Mouse (Mus musculus) intestine, embryonic 14.5 days (tissue): Measurements from ENCODE around the gene Fbrs. TPM values are rescaled to one million over a fixed set of nuclear protein-coding genes. Genes with fewer than 3 reads are reported as not detected.
"Not testable (repeated sequence)": the region's sequence is repeated elsewhere in the genome, so short reads cannot be mapped to it uniquely, and the experiment has no call there.

ENCODE experiments used
- ATAC-seq: fragments of 200-750 bp; cut with Nextera tagmentation; replicated peaks from 2 replicates; pipeline ENCODE4 v1.8.0; 2017; ENCODE audit warnings: low read depth, moderate number of reproducible peaks, moderate TSS enrichment, moderate library complexity; ENCODE audit not compliant: low FRiP score, low TSS enrichment
- DNase-seq: peaks from one replicate; pipeline ENCODE4 v3.0.0-alpha.2; 2018; ENCODE audit warnings: low spot score
- H3K27ac ChIP-seq: fragments of 300-500 bp; sonication (generic); 2 replicates; pipeline ENCODE4 v1.5.1; 2014; ENCODE audit warnings: low read depth, mild to moderate bottlenecking, control low read depth
- H3K27me3 ChIP-seq: fragments of 300-500 bp; sonication (generic); replicated peaks from 2 replicates; pipeline ENCODE4 v1.6.1; 2014; ENCODE audit warnings: low read length, control low read depth; ENCODE audit not compliant: control insufficient read depth, insufficient read depth
- H3K36me3 ChIP-seq: fragments of 300-500 bp; sonication (generic); 2 replicates; pipeline ENCODE4 v1.6.1; 2014; ENCODE audit warnings: low read length, control low read depth; ENCODE audit not compliant: control insufficient read depth, insufficient read depth
- H3K4me1 ChIP-seq: fragments of 300-500 bp; sonication (generic); replicated peaks from 2 replicates; pipeline ENCODE4 v1.6.1; 2014; ENCODE audit warnings: low read length, control low read depth, mixed read lengths; ENCODE audit not compliant: control insufficient read depth, insufficient read depth
- H3K4me2 ChIP-seq: fragments of 300-500 bp; sonication (generic); 2 replicates; pipeline ENCODE4 v1.6.1; 2014; ENCODE audit warnings: low read length
- H3K4me3 ChIP-seq: fragments of 300-500 bp; sonication (generic); 2 replicates; pipeline ENCODE4 v1.5.1; 2014; ENCODE audit warnings: low read depth, low read length, control low read depth, mixed read lengths
- H3K9ac ChIP-seq: fragments of 300-500 bp; sonication (generic); 2 replicates; pipeline ENCODE4 v1.6.1; 2014; ENCODE audit warnings: mild to moderate bottlenecking, low read length
- H3K9me3 ChIP-seq: fragments of 300-500 bp; sonication (generic); 2 replicates; pipeline ENCODE4 v1.6.1; 2016; ENCODE audit warnings: low read length, control low read depth; ENCODE audit not compliant: control insufficient read depth
- WGBS: fragments of 180-500 bp; shearing (Covaris S2); extraction: QIAGEN DNeasy Blood & Tissue Kit; methylation state at CpG from one replicate; pipeline ENCODE4 v1.1.7; 2014; 5-methylcytosine and 5-hydroxymethylcytosine counted together
- polyA plus RNA-seq: library from polyadenylated mRNA; unstranded; fragments of >200 nt; fragmentation: Nextera tagmentation; extraction: Ambion mirVana; gene quantifications from 2 replicates; pipeline ENCODE4 v1.2.1, GENCODE M21; 2014

The Fbrs gene
- polyA plus RNA-seq, 1 experiment from 2014 or later: 11.4 TPM

DNA sequence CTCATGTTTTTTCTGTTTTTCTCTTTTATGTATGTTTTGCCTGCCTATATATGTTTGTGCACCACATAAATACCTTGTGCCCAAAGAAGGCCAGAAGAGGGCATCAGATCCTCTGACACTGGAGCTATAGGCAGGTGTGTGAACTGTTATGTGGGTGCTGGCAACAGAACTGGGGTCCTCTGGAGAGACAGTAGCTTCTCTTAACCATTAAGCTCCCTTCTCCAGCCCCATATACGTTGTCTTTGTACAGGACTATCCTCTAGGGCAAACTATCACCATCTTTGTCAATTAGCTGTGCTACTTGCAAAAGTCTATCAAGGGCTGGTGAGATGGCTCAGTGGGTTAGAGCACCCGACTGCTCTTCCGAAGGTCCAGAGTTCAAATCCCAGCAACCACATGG is 29.3 kb downstream of the Fbrs start:
- no peaks in the 10 kb centered on the region for H3K9me3 ChIP-seq
- no peaks in the 10 kb centered on the region for H3K36me3 ChIP-seq
- 0 out of 2 replicates have a peak, but pooled peaks cover 2% of the 10 kb centered on the region for H3K4me1 ChIP-seq
- no peak overlapping the region for H3K4me2 ChIP-seq
- no peak for ATAC-seq
- H3K27me3 ChIP-seq: no peaks in the 10 kb centered on the region
- no peak for DNase-seq
- H3K27ac ChIP-seq: no peak overlapping the region
- 89% methylated on average over 3 of the region's 3 CpGs for WGBS
- no peak overlapping the region for H3K9ac ChIP-seq
- no peak overlapping the region for H3K4me3 ChIP-seq

DNA sequence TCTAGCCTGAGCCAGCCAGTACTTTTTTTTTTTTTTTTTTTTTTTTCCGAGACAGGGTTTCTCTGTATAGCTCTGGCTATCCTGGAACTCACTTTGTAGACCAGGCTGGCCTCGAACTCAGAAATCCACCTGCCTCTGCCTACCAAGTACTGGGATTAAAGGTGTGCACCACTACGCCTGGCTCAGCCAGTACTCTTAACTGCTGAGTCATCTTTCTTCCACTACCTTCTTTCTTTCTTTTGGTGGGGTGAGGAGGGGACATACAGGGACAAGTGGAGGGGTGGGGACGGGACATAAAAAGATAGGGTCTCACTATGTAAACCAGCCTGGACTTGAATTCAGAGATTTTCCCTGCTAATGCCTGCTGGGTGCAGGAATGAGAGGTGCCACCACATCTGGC is 30.8 kb downstream of the Fbrs start:
- H3K4me2 ChIP-seq, ATAC-seq, H3K4me3 ChIP-seq: not testable (repeated sequence)

DNA sequence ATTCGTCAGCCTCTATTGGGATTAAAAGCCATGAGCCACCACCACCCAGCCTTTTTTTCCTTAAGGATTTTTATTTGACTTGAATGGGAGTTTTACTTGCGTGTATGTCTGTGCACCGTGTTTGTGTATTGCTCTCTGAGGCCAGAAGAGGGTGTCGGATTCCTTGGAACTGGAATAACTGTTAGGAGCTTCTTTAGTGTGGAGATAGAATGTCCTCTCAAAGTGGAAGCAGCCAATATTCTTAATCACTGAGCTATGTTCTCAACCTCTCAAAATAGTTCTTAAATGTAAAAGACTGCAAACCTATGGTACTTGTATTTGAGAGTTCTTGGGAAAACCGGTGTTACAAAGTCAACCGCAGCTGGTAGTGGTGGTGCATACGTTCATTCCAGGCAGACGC is 32.2 kb downstream of the Fbrs start:
- Histone ChIP-seq H3K9ac (peak overlapping the region; percentile 96), H3K4me1 (peaks cover 8% of the 10 kb centered on the region; the same call in 1 of the 2 replicates), H3K4me3 (peak overlapping the region; percentile 59), H3K27me3 (no peaks in the 10 kb centered on the region), H3K36me3 (peaks cover 15% of the 10 kb centered on the region), H3K4me2 (peak overlapping the region; percentile 59), H3K9me3 (no peaks in the 10 kb centered on the region), H3K27ac (peak overlapping the region; percentile 99)
- DNase-seq (no peak), ATAC-seq (no peak)
- 37% methylated on average over 8 of the region's 8 CpGs for WGBS

More for the DNA sequence above, 30.8 kb downstream of the Fbrs start:
- not testable (repeated sequence) for H3K9ac ChIP-seq, H3K9me3 ChIP-seq, DNase-seq, H3K4me1 ChIP-seq, H3K27ac ChIP-seq, H3K36me3 ChIP-seq, H3K27me3 ChIP-seq
- 98% methylated on average over 3 of the region's 4 CpGs for WGBS

DNA sequence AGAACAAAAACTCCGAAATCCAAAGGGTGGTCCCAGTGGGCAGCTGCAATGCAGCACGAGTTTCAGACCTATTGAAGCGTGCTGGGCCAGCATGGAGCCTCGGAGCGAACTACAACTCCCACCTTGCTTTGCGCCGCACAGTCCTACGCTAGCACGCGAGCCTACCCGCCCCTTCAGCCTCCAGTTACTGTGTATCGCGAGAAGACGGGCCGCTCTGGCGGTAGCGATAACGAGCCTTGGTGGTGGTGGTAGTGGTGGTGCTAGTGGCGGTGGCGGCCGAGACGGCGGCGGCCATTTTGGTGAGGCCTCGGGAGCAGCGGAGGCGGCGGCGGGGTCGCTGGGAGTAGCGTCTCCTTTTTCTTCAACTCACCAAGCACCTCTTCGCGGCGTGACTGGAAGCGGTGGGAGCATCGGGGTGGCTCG is 32.8 kb downstream of the Fbrs start, which contains the start of gene Srcap:
Srcap (plus strand) TSS at position 176 of the 423 bp plus-strand sequence.
- no peaks in the 10 kb centered on the region for H3K27me3 ChIP-seq
- H3K36me3 ChIP-seq: peaks cover 21% of the 10 kb centered on the region
- WGBS: under 1% methylated on average over 35 of the region's 37 CpGs
- peaks cover 8% of the 10 kb centered on the region; the same call in 1 of the 2 replicates for H3K4me1 ChIP-seq
- peak within 1 kb of the TSS; percentile 59 for H3K4me2 ChIP-seq
- H3K9me3 ChIP-seq: no peaks in the 10 kb centered on the region
- peak within 1 kb of the TSS; percentile 99 for H3K27ac ChIP-seq
- DNase-seq: no peak
- H3K4me3 ChIP-seq: peak within 1 kb of the TSS; percentile 59
- ATAC-seq: peak; percentile 96
- peak within 1 kb of the TSS; percentile 96 for H3K9ac ChIP-seq

DNA sequence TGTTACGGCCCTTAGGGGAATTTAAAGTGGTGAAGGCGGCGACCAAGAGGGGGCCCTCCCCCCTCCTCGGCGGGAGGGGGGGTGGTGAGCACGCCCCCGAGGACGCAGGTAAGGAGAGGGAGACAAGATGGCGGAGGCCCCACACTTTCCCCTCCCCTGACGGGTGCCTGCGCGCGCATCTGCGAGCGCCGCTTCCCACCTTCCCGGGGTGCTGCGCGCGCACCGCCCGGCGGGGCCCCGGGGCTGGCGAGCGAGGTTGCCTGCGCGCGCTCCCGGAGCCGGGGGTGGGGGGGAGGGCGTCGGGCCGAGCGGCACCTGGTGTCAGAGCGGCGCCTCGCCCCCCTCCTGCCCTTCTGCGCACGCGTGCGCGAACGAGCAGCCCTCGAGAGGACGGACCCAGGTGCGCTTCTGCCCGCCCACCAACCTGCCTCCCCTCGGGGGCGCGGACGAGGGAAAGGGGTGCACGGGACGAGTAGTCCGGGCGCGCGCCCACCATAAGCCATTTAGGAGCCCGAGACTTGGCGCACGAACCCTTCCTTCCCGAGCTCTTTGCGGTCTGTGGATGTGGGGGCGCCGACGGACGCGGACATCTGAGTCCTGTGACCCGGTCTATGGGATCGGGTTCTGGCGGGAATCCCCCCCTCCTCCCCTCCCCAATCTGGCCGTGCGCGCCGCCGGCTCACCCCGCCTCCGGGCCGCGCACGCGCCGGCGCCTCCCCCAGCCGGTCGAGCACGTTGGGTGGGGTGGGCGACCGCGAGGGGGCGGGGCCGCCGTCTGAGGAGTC is 33.4 kb downstream of the Fbrs start:
- under 1% methylated on average over 67 of the region's 93 CpGs for WGBS
- peak; percentile 88 for ATAC-seq
- peak overlapping the region; percentile 58 for H3K4me2 ChIP-seq

DNA sequence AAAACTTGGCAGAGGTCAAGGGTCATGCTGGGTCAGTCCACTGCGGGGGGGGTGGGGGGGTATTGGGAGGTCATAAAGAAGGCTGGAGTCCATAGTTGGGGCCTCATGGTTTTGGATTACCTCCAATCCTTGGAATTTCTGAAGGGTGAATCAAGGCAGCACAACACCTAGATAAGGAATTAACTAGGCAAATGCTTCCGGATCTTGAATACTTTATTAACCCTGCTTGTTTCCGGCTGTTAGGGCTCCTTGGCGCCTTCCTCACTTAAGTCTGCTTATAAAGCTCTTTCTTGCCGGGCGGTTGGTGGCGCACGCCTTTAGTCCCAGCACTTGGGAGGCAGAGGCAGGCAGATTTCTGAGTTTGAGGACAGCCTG is 34.0 kb downstream of the Fbrs start:
- 27% methylated on average over 8 of the region's 8 CpGs for WGBS
- Histone ChIP-seq H3K27me3 (no peaks in the 10 kb centered on the region), H3K27ac (peak overlapping the region; percentile 99), H3K4me2 (peak overlapping the region; percentile 58), H3K4me3 (peak overlapping the region; percentile 59), H3K9ac (peak overlapping the region; percentile 96), H3K36me3 (peaks cover 33% of the 10 kb centered on the region), H3K4me1 (peaks cover 8% of the 10 kb centered on the region; the same call in 1 of the 2 replicates), H3K9me3 (no peaks in the 10 kb centered on the region)
- DNase-seq (no peak), ATAC-seq (peak; percentile 12; the same call in 1 of the 2 replicates)

More for the DNA sequence above, 33.4 kb downstream of the Fbrs start:
- peak; percentile 96 for DNase-seq
- Histone ChIP-seq H3K36me3 (peaks cover 27% of the 10 kb centered on the region), H3K27ac (peak overlapping the region; percentile 99), H3K4me3 (peak overlapping the region; percentile 59), H3K9ac (peak overlapping the region; percentile 96), H3K27me3 (no peaks in the 10 kb centered on the region), H3K4me1 (peaks cover 8% of the 10 kb centered on the region; the same call in 1 of the 2 replicates), H3K9me3 (no peaks in the 10 kb centered on the region)

DNA sequence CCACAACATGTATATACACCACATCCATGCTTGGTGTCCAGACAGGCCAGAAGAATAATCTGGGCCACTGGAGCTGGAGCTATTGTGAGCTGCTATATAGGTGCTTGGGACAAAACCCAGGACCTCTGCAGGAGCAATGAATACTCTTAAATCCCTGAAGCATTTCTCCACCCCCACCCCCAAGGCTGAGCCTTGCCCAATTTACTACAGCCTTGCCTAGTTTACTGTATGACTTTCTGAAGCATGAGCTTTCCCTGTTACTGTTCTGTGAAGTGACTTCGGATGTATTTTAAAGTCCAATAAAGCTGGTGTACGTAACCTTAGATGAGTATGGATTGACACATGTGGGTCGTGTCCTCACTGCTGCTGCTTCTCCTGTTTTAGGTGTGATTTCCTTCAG is 34.8 kb downstream of the Fbrs start:
- Histone ChIP-seq H3K27me3 (no peaks in the 10 kb centered on the region), H3K4me1 (peaks cover 8% of the 10 kb centered on the region; the same call in 1 of the 2 replicates), H3K27ac (no peak overlapping the region), H3K4me2 (peak overlapping the region; percentile 58), H3K9me3 (no peaks in the 10 kb centered on the region), H3K4me3 (peak overlapping the region; percentile 59), H3K9ac (no peak overlapping the region), H3K36me3 (peaks cover 41% of the 10 kb centered on the region)
- no peak for ATAC-seq
- no peak for DNase-seq
- 79% methylated on average over 3 of the region's 3 CpGs for WGBS

DNA sequence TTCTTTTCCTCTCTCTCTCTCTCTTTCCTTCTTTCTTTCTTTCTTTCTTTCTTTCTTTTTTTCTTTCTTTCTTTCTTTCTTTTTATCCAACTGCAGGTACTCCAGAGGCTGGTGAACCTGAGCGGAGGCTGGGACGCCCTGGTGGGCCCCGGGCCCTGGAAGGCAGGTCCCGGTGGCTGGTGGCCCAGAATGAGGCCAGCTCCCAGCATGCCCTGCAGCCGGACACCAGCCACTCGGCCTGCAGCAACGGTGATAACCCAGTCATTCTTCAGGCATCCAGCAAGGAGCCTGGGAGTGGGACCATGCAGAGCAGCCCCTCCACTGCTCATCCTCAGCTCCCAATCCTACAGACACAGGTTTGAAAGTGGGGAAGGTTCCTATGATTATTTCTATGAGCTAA is 36.8 kb downstream of the Fbrs start:
- Histone ChIP-seq H3K4me3 (no peak overlapping the region), H3K9ac (no peak overlapping the region), H3K9me3 (no peaks in the 10 kb centered on the region), H3K4me2 (no peak overlapping the region), H3K4me1 (peaks cover 8% of the 10 kb centered on the region; the same call in 1 of the 2 replicates), H3K27ac (no peak overlapping the region), H3K36me3 (peaks cover 59% of the 10 kb centered on the region), H3K27me3 (no peaks in the 10 kb centered on the region)
- ATAC-seq: no peak
- WGBS: 85% methylated on average over 7 of the region's 7 CpGs
- DNase-seq: no peak
